ENCODE assay signal across 8 mouse cellular contexts in genomic region chr2:180578686-180579085, GRCm38 (mm10). TPM values are rescaled to one million over a fixed set of nuclear protein-coding genes. Genes with fewer than 3 reads are reported as not detected.
DNase-seq lines count a peak whose midpoint lies in the region; ATAC-seq lines count a peak whose summit lies in the region.

No protein-coding gene starts in this region.

- no peak overlapping the region for H3K4me3 ChIP-seq in midbrain, embryonic 11.5 days (ENCODE audit: low read depth, low read length)
- H3K4me3 ChIP-seq in midbrain, embryonic 15.5 days = no peak overlapping the region
- no peak overlapping the region for H3K4me3 ChIP-seq in neural tube, embryonic 14.5 days (ENCODE audit: low read depth, low read length)

- H3K4me1 ChIP-seq in midbrain, embryonic 11.5 days (ENCODE audit: control insufficient read depth, insufficient read depth, low read length) = peaks cover 6% of the 10 kb centered on the region
- H3K4me1 ChIP-seq in midbrain, embryonic 15.5 days = peaks cover 7% of the 10 kb centered on the region
- H3K4me1 ChIP-seq in neural tube, embryonic 14.5 days (ENCODE audit: control insufficient read depth, insufficient read depth, low read length) = peaks cover 6% of the 10 kb centered on the region

- no peaks in the 10 kb centered on the region for H3K9me3 ChIP-seq in midbrain, embryonic 11.5 days (ENCODE audit: control insufficient read depth, low read length)
- no peaks in the 10 kb centered on the region for H3K9me3 ChIP-seq in midbrain, embryonic 15.5 days
- no peaks in the 10 kb centered on the region for H3K9me3 ChIP-seq in neural tube, embryonic 14.5 days (ENCODE audit: control insufficient read depth, low read length)

- H3K9ac ChIP-seq in midbrain, embryonic 11.5 days (ENCODE audit: low read length) = no peak overlapping the region
- H3K9ac ChIP-seq in midbrain, embryonic 15.5 days = no peak overlapping the region
- H3K9ac ChIP-seq in neural tube, embryonic 14.5 days (replicated peaks; ENCODE audit: low read depth, low read length) = no peak overlapping the region

- H3K27me3 ChIP-seq in midbrain, embryonic 11.5 days (ENCODE audit: control insufficient read depth, insufficient read depth, low read length) = no peaks in the 10 kb centered on the region
- H3K27me3 ChIP-seq in midbrain, embryonic 15.5 days (replicated peaks) = 0 out of 2 replicates have a peak, but pooled peaks cover 6% of the 10 kb centered on the region
- no peaks in the 10 kb centered on the region for H3K27me3 ChIP-seq in neural tube, embryonic 14.5 days (ENCODE audit: control insufficient read depth, insufficient read depth, low read length)

- WGBS in midbrain, embryonic 11.5 days = 8% methylated on average over 3 of the region's 3 CpGs
- 8% methylated on average over 3 of the region's 3 CpGs for WGBS in midbrain, embryonic 15.5 days
- 2% methylated on average over 3 of the region's 3 CpGs for WGBS in neural tube, embryonic 14.5 days

- H3K4me2 ChIP-seq in midbrain, embryonic 11.5 days = no peak overlapping the region
- no peak overlapping the region for H3K4me2 ChIP-seq in midbrain, embryonic 15.5 days
- H3K4me2 ChIP-seq in neural tube, embryonic 14.5 days (ENCODE audit: low read depth, low read length) = no peak overlapping the region

- no peak for ATAC-seq in midbrain, embryonic 11.5 days (ENCODE audit: low FRiP score)
- ATAC-seq in midbrain, embryonic 15.5 days (replicated peaks) = no peak
- ATAC-seq in neural tube, embryonic 14.5 days (ENCODE audit: low read depth) = peak; percentile 41; the same call in 1 of the 2 replicates

- no peaks in the 10 kb centered on the region for H3K36me3 ChIP-seq in midbrain, embryonic 11.5 days (ENCODE audit: control insufficient read depth, insufficient read depth, low read length)
- no peaks in the 10 kb centered on the region for H3K36me3 ChIP-seq in midbrain, embryonic 15.5 days (replicated peaks)
- no peaks in the 10 kb centered on the region for H3K36me3 ChIP-seq in neural tube, embryonic 14.5 days (ENCODE audit: control insufficient read depth, insufficient read depth, low read length)

- DNase-seq in midbrain, embryonic 11.5 days (ENCODE audit: low spot score, missing footprints) = peak; percentile 98
- peak; percentile 87 for DNase-seq in NIH3T3 (ENCODE audit: low read depth)
- peak; percentile 89 to 92 for DNase-seq in cerebellum, postnatal 14 days
- DNase-seq in heart, postnatal 36 days = peak; percentile 72 to 81
- peak; percentile 59 to 65 for DNase-seq in left cerebral cortex, postnatal 36 days (ENCODE audit: low spot score in 2 of 2)
- peak; percentile 47 to 60 for DNase-seq in urinary bladder, postnatal 36 days (ENCODE audit: low spot score in 2 of 2)

- intact Hi-C loops in heart, postnatal 36 days (cut with DNase I) = loop anchor here (1.0 to 5.0 kb wide), 5 partner anchors 12 to 301 kb away; no protein-coding TSS in a partner anchor
- intact Hi-C loops in left cerebral cortex, postnatal 36 days (cut with DNase I) = loop anchor here (1.0 to 5.0 kb wide), 3 partner anchors 105 to 301 kb away; no protein-coding TSS in a partner anchor

- H3K27ac ChIP-seq in midbrain, embryonic 11.5 days (ENCODE audit: low read depth, low read length) = no peak overlapping the region
- H3K27ac ChIP-seq in midbrain, embryonic 15.5 days = no peak overlapping the region
- no peak overlapping the region for H3K27ac ChIP-seq in neural tube, embryonic 14.5 days (ENCODE audit: low read depth, low read length)

RNA-seq across cellular contexts. Expression of gene Mrgbp, which starts 2.4 kb away (rescaled TPM):
- polyA plus RNA-seq in midbrain, embryonic 11.5 days (2014; fragmentation: Nextera tagmentation; extraction: Ambion mirVana) = 42.1 and 45.9 TPM in 2 replicates
- 46.4 and 49.1 TPM in 2 replicates for polyA plus RNA-seq in midbrain, embryonic 15.5 days (2015; fragmentation: Nextera tagmentation; extraction: Ambion mirVana)
- total RNA-seq in heart, postnatal 36 days (2021) = 10 to 100 TPM; 13.1 to 13.7 TPM
- 10 to 100 TPM; 15.3 to 17.7 TPM for total RNA-seq in left cerebral cortex, postnatal 36 days (2021)
- 40.0 and 41.8 TPM in 2 replicates for polyA plus RNA-seq in neural tube, embryonic 14.5 days (2014; fragmentation: Nextera tagmentation; extraction: Ambion mirVana)

RNA-seq across cellular contexts. Expression of gene Ogfr, which starts 10.4 kb away (rescaled TPM):
- 101 and 104 TPM in 2 replicates for polyA plus RNA-seq in midbrain, embryonic 11.5 days (2014; fragmentation: Nextera tagmentation; extraction: Ambion mirVana)
- 89.2 and 96.7 TPM in 2 replicates for polyA plus RNA-seq in midbrain, embryonic 15.5 days (2015; fragmentation: Nextera tagmentation; extraction: Ambion mirVana)
- 10 to 100 TPM; 35.1 to 39.6 TPM for total RNA-seq in heart, postnatal 36 days (2021)
- 10 to 100 TPM; 36.7 to 38.0 TPM for total RNA-seq in left cerebral cortex, postnatal 36 days (2021)
- polyA plus RNA-seq in neural tube, embryonic 14.5 days (2014; fragmentation: Nextera tagmentation; extraction: Ambion mirVana) = 87.9 and 92.3 TPM in 2 replicates

RNA-seq across cellular contexts. Expression of gene Col9a3, which starts 18.9 kb away (rescaled TPM):
- 3.0 and 3.7 TPM in 2 replicates for polyA plus RNA-seq in midbrain, embryonic 11.5 days (2014; fragmentation: Nextera tagmentation; extraction: Ambion mirVana)
- polyA plus RNA-seq in midbrain, embryonic 15.5 days (2015; fragmentation: Nextera tagmentation; extraction: Ambion mirVana) = 36.7 and 37.7 TPM in 2 replicates
- under 1 TPM in 1 of 2 experiments, not detected in 1; 0.47 TPM for total RNA-seq in heart, postnatal 36 days (2021)
- 1 to 10 TPM; 8.2 to 9.2 TPM for total RNA-seq in left cerebral cortex, postnatal 36 days (2021)
- polyA plus RNA-seq in neural tube, embryonic 14.5 days (2014; fragmentation: Nextera tagmentation; extraction: Ambion mirVana) = 53.2 and 55.7 TPM in 2 replicates
